Mouse (Mus musculus) urinary bladder, adult 2 months (tissue): ENCODE data around the gene Abcc9. TPM values are rescaled to one million over a fixed set of nuclear protein-coding genes. Genes with fewer than 3 reads are reported as not detected.

Experiments
- DNase-seq: peaks from one replicate; pipeline ENCODE4 v3.0.0; 2022; ENCODE audit warnings: low spot score
- polyA plus RNA-seq: library from polyadenylated mRNA; depleted of rRNA; stranded (reverse); fragments of >200 nt; gene quantifications from 2 replicates; pipeline ENCODE4 v1.2.3, GENCODE M21; 2012; rRNA removed

Abcc9 gene
- polyA plus RNA-seq, 1 experiment = 20.2 TPM

- DNase-seq = no peak
Measured at GRCm38 (mm10) chr6:142548377-142548776, 153.7 kb downstream of the Abcc9 start.

- no peak for DNase-seq
Measured at GRCm38 (mm10) chr6:142545132-142545531, 157.0 kb downstream of the Abcc9 start.

DNA sequence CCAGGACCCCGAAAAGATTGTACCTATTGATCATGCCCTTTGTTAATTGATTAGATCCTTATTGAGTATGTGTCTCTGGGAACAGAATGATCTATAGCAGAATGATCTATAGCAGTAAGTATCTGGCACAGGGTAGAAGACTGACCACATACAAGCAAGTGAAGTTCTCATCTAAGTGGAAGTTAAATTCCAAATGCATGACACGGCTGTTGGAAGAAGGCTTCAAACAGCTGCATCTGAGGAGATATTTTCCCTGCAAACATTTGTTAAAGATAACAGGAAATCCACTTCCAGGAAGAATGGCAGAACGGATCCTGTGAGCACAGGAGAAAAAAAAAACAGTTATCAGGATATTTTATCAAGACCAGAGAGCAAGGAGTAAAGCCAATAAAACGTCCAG is 158.5 kb downstream of the Abcc9 start:
- no peak for DNase-seq

- DNase-seq = no peak
Measured at GRCm38 (mm10) chr6:142542800-142543175, 159.3 kb downstream of the Abcc9 start.

GRCm38 (mm10) chr6:142542082-142542799 is 159.9 kb downstream of the Abcc9 start:
- no peak for DNase-seq

DNA sequence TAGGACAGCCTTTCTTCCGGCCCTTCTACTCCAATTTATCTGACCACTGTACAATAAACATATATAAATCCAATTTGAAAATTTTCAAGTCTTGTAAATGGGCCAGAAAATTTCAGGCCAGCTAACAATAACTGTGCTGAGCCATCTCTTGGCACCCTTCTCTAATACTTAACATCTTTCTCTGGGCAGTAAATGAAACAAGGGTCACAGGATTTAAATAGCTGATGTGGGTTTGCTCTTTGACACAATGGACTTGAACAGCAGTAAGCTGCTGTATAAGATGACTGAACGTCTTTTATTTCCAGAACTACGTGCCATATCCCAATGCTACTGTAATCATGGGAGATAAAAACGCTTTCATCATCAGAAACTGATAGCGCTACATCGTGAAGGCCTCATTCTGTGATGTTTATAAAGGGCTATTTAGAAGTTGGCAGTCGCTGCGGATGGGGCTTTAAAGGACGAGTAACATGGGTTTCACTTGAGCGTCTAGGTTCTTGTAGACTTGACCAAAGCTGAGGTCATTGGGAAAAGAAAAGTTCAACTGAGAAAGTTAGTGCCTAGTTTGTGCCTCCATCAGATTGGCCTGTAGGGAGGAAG is 161.5 kb downstream of the Abcc9 start:
- no peak for DNase-seq

DNA sequence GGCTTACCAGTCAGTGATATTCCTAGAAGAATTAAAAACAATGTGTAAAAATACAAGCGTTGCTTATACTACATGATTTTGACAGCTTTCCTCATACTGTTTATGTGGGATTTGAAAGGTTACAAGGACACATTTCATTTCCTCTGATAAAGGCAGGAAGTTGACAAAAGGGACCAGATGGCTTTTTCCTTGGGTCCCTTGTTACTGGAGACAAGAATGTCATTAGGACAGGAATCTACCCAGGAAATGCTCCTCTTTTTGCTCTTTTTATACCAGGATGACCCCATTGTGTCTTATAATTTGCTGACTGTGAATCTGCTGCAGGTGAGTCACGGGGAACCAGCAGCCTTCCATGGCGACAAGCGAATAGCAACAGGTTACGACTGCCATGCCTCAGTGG is 162.0 kb downstream of the Abcc9 start:
- no peak for DNase-seq

- DNase-seq = no peak
Measured at GRCm38 (mm10) chr6:142538503-142538902, 163.6 kb downstream of the Abcc9 start.

Other genes with a start within 250 kb of the Abcc9 start
- 0.04 and 0.44 TPM in 2 replicates for gene Gys2, start 229.2 kb downstream of the Abcc9 start, polyA plus RNA-seq
- 564 and 701 TPM in 2 replicates for gene Ldhb, start 194.4 kb downstream of the Abcc9 start, polyA plus RNA-seq
- 21.7 and 24.0 TPM in 2 replicates for gene Kcnj8, start 130.7 kb downstream of the Abcc9 start, polyA plus RNA-seq
- gene Cmas, start 54.4 kb upstream of the Abcc9 start, polyA plus RNA-seq = 44.3 and 47.6 TPM in 2 replicates
- not detected in 2 replicates for gene Sult6b2, start 102.2 kb upstream of the Abcc9 start, polyA plus RNA-seq